Mouse (Mus musculus) intestine, embryonic 14.5 days (tissue): ENCODE data around the gene Txlnb. TPM values are rescaled to one million over a fixed set of nuclear protein-coding genes. Genes with fewer than 3 reads are reported as not detected.
"Not testable (repeated sequence)": the region's sequence is repeated elsewhere in the genome, so short reads cannot be mapped to it uniquely, and the experiment has no call there.

Source experiments
- ATAC-seq: fragments of 200-750 bp; cut with Nextera tagmentation; replicated peaks from 2 replicates; pipeline ENCODE4 v1.8.0; 2017; ENCODE audit warnings: low read depth, moderate number of reproducible peaks, moderate TSS enrichment, moderate library complexity; ENCODE audit not compliant: low FRiP score, low TSS enrichment
- DNase-seq: peaks from one replicate; pipeline ENCODE4 v3.0.0-alpha.2; 2018; ENCODE audit warnings: low spot score
- H3K27ac ChIP-seq: fragments of 300-500 bp; sonication (generic); 2 replicates; pipeline ENCODE4 v1.5.1; 2014; ENCODE audit warnings: low read depth, mild to moderate bottlenecking, control low read depth
- H3K27me3 ChIP-seq: fragments of 300-500 bp; sonication (generic); replicated peaks from 2 replicates; pipeline ENCODE4 v1.6.1; 2014; ENCODE audit warnings: low read length, control low read depth; ENCODE audit not compliant: control insufficient read depth, insufficient read depth
- H3K36me3 ChIP-seq: fragments of 300-500 bp; sonication (generic); 2 replicates; pipeline ENCODE4 v1.6.1; 2014; ENCODE audit warnings: low read length, control low read depth; ENCODE audit not compliant: control insufficient read depth, insufficient read depth
- H3K4me1 ChIP-seq: fragments of 300-500 bp; sonication (generic); replicated peaks from 2 replicates; pipeline ENCODE4 v1.6.1; 2014; ENCODE audit warnings: low read length, control low read depth, mixed read lengths; ENCODE audit not compliant: control insufficient read depth, insufficient read depth
- H3K4me2 ChIP-seq: fragments of 300-500 bp; sonication (generic); 2 replicates; pipeline ENCODE4 v1.6.1; 2014; ENCODE audit warnings: low read length
- H3K4me3 ChIP-seq: fragments of 300-500 bp; sonication (generic); 2 replicates; pipeline ENCODE4 v1.5.1; 2014; ENCODE audit warnings: low read depth, low read length, control low read depth, mixed read lengths
- H3K9ac ChIP-seq: fragments of 300-500 bp; sonication (generic); 2 replicates; pipeline ENCODE4 v1.6.1; 2014; ENCODE audit warnings: mild to moderate bottlenecking, low read length
- H3K9me3 ChIP-seq: fragments of 300-500 bp; sonication (generic); 2 replicates; pipeline ENCODE4 v1.6.1; 2016; ENCODE audit warnings: low read length, control low read depth; ENCODE audit not compliant: control insufficient read depth
- WGBS: fragments of 180-500 bp; shearing (Covaris S2); extraction: QIAGEN DNeasy Blood & Tissue Kit; methylation state at CpG from one replicate; pipeline ENCODE4 v1.1.7; 2014; 5-methylcytosine and 5-hydroxymethylcytosine counted together
- polyA plus RNA-seq: library from polyadenylated mRNA; unstranded; fragments of >200 nt; fragmentation: Nextera tagmentation; extraction: Ambion mirVana; gene quantifications from 2 replicates; pipeline ENCODE4 v1.2.1, GENCODE M21; 2014

The Txlnb gene
- polyA plus RNA-seq, 1 experiment from 2014 or later, result 0.38 TPM

- 90% methylated on average over 3 of the region's 3 CpGs for WGBS
Observed at GRCm38 (mm10) chr10:17774366-17774765, 21.7 kb upstream of the Txlnb start.

GRCm38 (mm10) chr10:17775079-17775478 is 20.9 kb upstream of the Txlnb start:
- no peak overlapping the region for H3K4me3 ChIP-seq
- H3K27ac ChIP-seq, result no peak overlapping the region
- ATAC-seq (no peak), DNase-seq (no peak)
- 63% methylated on average over 4 of the region's 4 CpGs for WGBS
- no peaks in the 10 kb centered on the region for H3K27me3 ChIP-seq
- no peaks in the 10 kb centered on the region for H3K4me1 ChIP-seq
- 0 out of 2 replicates have a peak, but pooled peaks cover 3% of the 10 kb centered on the region for H3K9me3 ChIP-seq
- no peak overlapping the region for H3K4me2 ChIP-seq
- no peaks in the 10 kb centered on the region for H3K36me3 ChIP-seq
- no peak overlapping the region for H3K9ac ChIP-seq

More at GRCm38 (mm10) chr10:17774366-17774765, 21.7 kb upstream of the Txlnb start:
- H3K27me3 ChIP-seq, result no peaks in the 10 kb centered on the region
- no peaks in the 10 kb centered on the region for H3K4me1 ChIP-seq
- H3K4me2 ChIP-seq, result no peak overlapping the region
- 0 out of 2 replicates have a peak, but pooled peaks cover 3% of the 10 kb centered on the region for H3K9me3 ChIP-seq
- no peak overlapping the region for H3K9ac ChIP-seq
- no peaks in the 10 kb centered on the region for H3K36me3 ChIP-seq
- no peak overlapping the region for H3K4me3 ChIP-seq
- H3K27ac ChIP-seq, result no peak overlapping the region
- ATAC-seq (no peak), DNase-seq (no peak)

- not testable (repeated sequence) for DNase-seq, H3K27me3 ChIP-seq, H3K4me3 ChIP-seq, H3K36me3 ChIP-seq, H3K4me1 ChIP-seq, H3K4me2 ChIP-seq, H3K9me3 ChIP-seq, H3K27ac ChIP-seq, H3K9ac ChIP-seq, ATAC-seq
- 52% methylated on average over 4 of the region's 4 CpGs for WGBS
Observed at GRCm38 (mm10) chr10:17776684-17777083, 19.3 kb upstream of the Txlnb start.

- H3K9me3 ChIP-seq, result no peaks in the 10 kb centered on the region
- H3K27me3 ChIP-seq, result no peaks in the 10 kb centered on the region
- DNase-seq, result no peak
- 63% methylated on average over 3 of the region's 3 CpGs for WGBS
- H3K4me1 ChIP-seq, result no peaks in the 10 kb centered on the region
- H3K36me3 ChIP-seq, result no peaks in the 10 kb centered on the region
- no peak overlapping the region for H3K4me3 ChIP-seq
- no peak overlapping the region for H3K9ac ChIP-seq
- no peak overlapping the region for H3K27ac ChIP-seq
- no peak overlapping the region for H3K4me2 ChIP-seq
- ATAC-seq, result no peak
Observed at GRCm38 (mm10) chr10:17786771-17787170, 9.3 kb upstream of the Txlnb start.

- ATAC-seq (no peak), DNase-seq (no peak)
- H3K4me1 ChIP-seq, result no peaks in the 10 kb centered on the region
- H3K9ac ChIP-seq, result no peak overlapping the region
- no peak overlapping the region for H3K4me2 ChIP-seq
- 88% methylated on average over 1 of the region's 1 CpGs for WGBS
- H3K4me3 ChIP-seq, result no peak overlapping the region
- H3K36me3 ChIP-seq, result no peaks in the 10 kb centered on the region
- no peaks in the 10 kb centered on the region for H3K9me3 ChIP-seq
- H3K27me3 ChIP-seq, result no peaks in the 10 kb centered on the region
- H3K27ac ChIP-seq, result no peak overlapping the region
Observed at GRCm38 (mm10) chr10:17787938-17788337, 8.1 kb upstream of the Txlnb start.

- no peak for DNase-seq
- no peak overlapping the region for H3K4me2 ChIP-seq
- H3K4me3 ChIP-seq, result no peak overlapping the region
- H3K27me3 ChIP-seq, result no peaks in the 10 kb centered on the region
- WGBS, result 86% methylated on average over 4 of the region's 4 CpGs
- no peaks in the 10 kb centered on the region for H3K9me3 ChIP-seq
- no peak for ATAC-seq
- no peak overlapping the region for H3K9ac ChIP-seq
- H3K4me1 ChIP-seq, result no peaks in the 10 kb centered on the region
- H3K27ac ChIP-seq, result no peak overlapping the region
- no peaks in the 10 kb centered on the region for H3K36me3 ChIP-seq
Observed at GRCm38 (mm10) chr10:17788347-17788746, 7.7 kb upstream of the Txlnb start.

- no peak for DNase-seq
- no peak overlapping the region for H3K4me3 ChIP-seq
Observed at GRCm38 (mm10) chr10:17793926-17794325, 2.1 kb upstream of the Txlnb start.

GRCm38 (mm10) chr10:17794443-17794842 is 1.6 kb upstream of the Txlnb start:
- no peaks in the 10 kb centered on the region for H3K27me3 ChIP-seq
- no peaks in the 10 kb centered on the region for H3K36me3 ChIP-seq
- WGBS, result 90% methylated on average over 5 of the region's 5 CpGs
- H3K4me1 ChIP-seq, result peaks cover 11% of the 10 kb centered on the region
- H3K4me3 ChIP-seq, result no peak overlapping the region
- H3K9me3 ChIP-seq, result no peaks in the 10 kb centered on the region
- ATAC-seq (no peak), DNase-seq (no peak)
- H3K4me2 ChIP-seq, result no peak overlapping the region
- no peak overlapping the region for H3K27ac ChIP-seq
- H3K9ac ChIP-seq, result no peak overlapping the region

More at GRCm38 (mm10) chr10:17793926-17794325, 2.1 kb upstream of the Txlnb start:
- H3K4me2 ChIP-seq, result no peak overlapping the region
- WGBS, result 69% methylated on average over 5 of the region's 5 CpGs
- H3K9me3 ChIP-seq, result no peaks in the 10 kb centered on the region
- H3K27me3 ChIP-seq, result no peaks in the 10 kb centered on the region
- no peak overlapping the region for H3K27ac ChIP-seq
- no peak for ATAC-seq
- H3K4me1 ChIP-seq, result peaks cover 11% of the 10 kb centered on the region
- no peaks in the 10 kb centered on the region for H3K36me3 ChIP-seq
- no peak overlapping the region for H3K9ac ChIP-seq

GRCm38 (mm10) chr10:17795227-17795626 is 799 bp upstream of the Txlnb start:
- ATAC-seq, result no peak
- no peak for DNase-seq
- Histone ChIP-seq H3K4me3 (no peak overlapping the region), H3K4me2 (no peak overlapping the region), H3K4me1 (peaks cover 11% of the 10 kb centered on the region), H3K27ac (no peak overlapping the region), H3K9ac (no peak overlapping the region), H3K9me3 (no peaks in the 10 kb centered on the region), H3K36me3 (no peaks in the 10 kb centered on the region), H3K27me3 (no peaks in the 10 kb centered on the region)
- 80% methylated on average over 4 of the region's 4 CpGs for WGBS
